Mouse (Mus musculus) small intestine, adult 2 months (tissue): ENCODE data around the gene Arap2.

Experiments used
- CTCF ChIP-seq: fragments of 200-500 bp; IDR thresholded peaks from 2 replicates; pipeline ENCODE4 v1.5.1; 2012; ENCODE audit warnings: low read depth, mild to moderate bottlenecking, control low read depth, inconsistent platforms, low read length, moderate library complexity, mixed read lengths; ENCODE audit not compliant: insufficient replicate concordance, insufficient read length; ENCODE audit errors: extremely low read depth
- POLR2A ChIP-seq: fragments of 200-500 bp; IDR thresholded peaks from 2 replicates; pipeline ENCODE4 v1.6.1; 2012; ENCODE audit warnings: low read depth, mild to moderate bottlenecking, control low read depth, inconsistent platforms, low read length, moderate library complexity

- TF ChIP-seq CTCF (no peak), POLR2A (no peak)
Measured at GRCm38 (mm10) chr5:62751692-62752091, 14.3 kb downstream of the Arap2 start.
